Mouse (Mus musculus): Measurements from ENCODE around the gene Hint2.

Gene Hint2

DNA sequence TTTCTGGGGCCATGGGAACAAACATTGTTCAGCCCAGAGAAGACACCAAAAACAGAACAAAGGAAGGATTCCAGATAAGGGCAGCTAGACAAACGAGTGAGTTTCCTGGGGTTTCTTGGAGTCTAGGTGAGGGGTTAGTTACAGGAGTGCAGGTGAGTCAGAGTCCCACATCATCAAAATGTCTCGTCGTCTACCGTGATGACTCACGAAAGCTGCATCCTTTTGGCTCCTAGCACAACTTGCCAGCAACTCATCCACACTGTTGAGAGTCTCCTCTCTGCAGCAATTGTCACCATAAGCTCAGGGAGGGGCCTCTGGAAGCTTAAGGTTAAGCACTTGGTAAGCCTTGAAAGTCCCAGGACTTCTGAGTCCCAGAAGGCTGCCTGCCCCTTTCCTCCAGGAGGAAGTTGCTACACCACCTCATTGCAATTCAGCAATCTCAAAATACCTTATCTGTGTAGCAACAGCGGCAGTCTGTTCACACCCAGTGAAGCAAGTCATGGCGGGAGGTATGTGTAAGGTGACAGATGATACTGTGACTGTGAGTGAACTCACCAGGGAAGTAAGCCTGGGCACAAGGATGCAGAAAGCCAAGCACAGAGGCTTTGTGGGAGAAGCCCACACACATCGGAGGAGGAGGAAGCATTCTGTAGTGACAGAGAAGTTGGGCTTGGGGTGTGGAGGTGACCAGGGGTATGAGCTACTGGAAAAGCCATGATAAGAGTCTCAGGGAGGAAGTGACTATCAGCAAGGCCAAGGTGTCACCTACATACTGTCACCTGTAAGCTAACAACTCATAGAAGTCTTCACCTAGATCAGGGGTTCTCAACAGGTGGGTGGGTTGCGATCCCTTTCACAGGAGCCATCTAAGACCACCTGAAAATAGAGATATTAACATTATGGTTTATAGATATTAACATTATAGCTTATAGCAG is 51.2 kb downstream of the Hint2 start:
- DNase-seq (ENCODE audit: low spot score in 2 of 2): no peak

Data from urinary bladder, postnatal 4 days (tissue).